Mouse (Mus musculus): ENCODE data around the gene Lpgat1.

Gene Lpgat1

GRCm38 (mm10) chr1:191736425-191736824 is 18.8 kb downstream of the Lpgat1 start:
- DNase-seq, result no peak

DNA sequence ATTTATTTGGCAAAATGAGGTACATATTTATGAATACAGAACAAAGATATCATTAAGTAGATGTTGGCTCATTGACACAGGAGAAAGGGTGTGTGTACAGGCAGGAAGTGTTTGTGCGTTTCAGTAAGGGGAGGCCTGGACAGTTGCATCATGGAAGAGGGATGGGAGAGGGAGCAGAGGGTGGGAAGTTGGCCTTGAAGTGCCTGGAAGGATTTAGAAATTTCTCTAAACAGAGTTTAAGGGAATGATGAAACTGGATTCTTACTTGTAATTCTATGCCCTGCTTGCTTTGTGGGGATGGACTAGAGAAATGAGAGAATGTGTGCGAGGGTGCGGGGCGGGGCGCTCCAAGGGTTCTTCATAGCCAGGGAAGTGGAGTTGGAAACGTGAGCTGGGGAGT is 20.2 kb downstream of the Lpgat1 start:
- DNase-seq, result no peak

DNA sequence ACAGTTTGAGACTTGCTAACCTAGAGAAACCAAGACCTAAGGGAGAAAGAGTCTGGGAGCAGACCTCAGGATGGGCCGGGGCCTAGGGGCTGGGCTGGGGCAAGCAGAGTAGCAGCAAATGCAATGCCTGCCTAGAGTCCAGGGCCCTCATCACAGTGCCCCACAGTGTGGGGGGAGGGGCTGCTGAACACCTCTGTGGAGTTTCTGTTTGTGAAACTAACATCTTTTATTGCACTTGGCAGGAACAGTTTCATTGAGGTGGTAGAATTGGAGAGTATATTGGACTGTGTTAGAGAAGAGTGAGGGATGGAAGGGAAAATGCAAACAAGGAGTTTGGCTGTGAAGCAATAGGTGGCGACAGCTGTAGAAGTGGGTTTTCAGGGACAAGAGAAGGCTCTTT is 21.1 kb downstream of the Lpgat1 start:
- DNase-seq, result no peak

- DNase-seq, result no peak
Observed at GRCm38 (mm10) chr1:191740587-191741361, 23.1 kb downstream of the Lpgat1 start.

DNA sequence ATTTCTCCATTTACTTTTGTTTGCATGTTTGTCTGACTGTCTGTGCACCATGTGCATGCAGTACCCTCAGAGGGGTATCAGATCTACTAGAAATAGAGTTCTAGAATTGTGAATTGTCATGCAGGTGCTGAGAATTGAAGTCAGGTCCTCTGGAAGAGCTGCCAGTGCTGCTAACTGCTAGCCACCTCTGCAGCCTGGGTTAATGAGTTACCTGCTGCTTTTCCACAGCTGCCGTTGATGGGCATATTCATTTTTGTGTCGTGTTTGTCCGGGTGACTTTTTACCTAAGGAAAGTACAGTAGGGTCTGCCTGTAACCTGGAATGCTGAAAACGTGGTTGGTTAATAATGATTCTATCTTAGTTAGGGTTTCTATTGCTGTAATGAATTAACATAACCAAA is 24.0 kb downstream of the Lpgat1 start:
- DNase-seq, result no peak

- no peak for DNase-seq
Observed at GRCm38 (mm10) chr1:191748431-191748830, 30.8 kb downstream of the Lpgat1 start.

DNA sequence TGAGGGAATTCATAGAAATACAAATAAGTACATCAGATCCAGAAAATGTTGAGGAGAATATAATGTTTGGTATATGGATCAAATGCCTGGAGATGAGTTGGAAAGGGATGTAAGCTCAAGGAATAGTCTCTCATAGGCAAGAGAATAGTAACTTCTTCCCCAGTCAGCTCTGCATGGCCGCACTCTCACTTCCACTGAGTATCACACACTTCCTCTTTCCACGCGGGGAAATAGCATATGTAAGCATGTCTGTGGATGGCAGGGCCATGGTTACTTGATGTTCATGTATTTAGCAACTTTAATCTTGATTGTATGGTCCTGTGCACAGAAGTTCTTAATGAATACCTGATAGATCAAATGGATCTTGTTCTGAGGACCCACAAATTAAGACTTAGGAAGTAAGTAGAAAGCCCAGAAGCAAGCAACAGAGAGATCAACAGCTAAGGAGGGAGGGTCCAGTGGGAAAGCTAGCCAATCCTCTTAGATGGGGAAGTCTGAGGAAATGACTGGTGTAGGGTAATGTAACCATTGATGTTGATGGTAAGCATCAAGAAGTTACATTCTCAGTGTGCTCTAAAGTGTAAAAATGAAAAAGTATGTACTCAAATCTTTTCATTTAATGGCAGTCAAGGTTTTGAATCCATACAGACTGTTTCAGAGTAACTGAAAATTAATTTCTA is 39.0 kb downstream of the Lpgat1 start:
- no peak for DNase-seq

GRCm38 (mm10) chr1:191774106-191774505 is 56.5 kb downstream of the Lpgat1 start:
- DNase-seq, result no peak

DNA sequence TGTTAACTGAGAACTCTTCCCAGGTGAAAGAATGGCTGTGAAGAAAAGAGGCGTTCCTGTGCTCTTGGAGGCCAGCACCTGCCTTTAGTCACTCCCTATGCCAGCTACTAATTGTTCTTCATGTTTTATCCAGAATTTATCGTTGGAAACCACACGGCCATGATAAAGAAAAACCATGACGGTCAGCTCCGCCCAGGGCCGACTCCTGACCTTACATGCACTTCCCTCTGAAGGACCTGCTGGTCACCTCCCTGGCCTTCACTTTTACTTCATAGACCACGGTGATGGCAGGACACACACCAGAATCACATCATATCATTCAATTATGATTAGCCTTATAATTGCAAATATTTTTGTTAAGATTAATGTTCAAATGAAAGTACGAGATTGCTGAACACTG is 57.5 kb downstream of the Lpgat1 start:
- DNase-seq, result no peak

DNA sequence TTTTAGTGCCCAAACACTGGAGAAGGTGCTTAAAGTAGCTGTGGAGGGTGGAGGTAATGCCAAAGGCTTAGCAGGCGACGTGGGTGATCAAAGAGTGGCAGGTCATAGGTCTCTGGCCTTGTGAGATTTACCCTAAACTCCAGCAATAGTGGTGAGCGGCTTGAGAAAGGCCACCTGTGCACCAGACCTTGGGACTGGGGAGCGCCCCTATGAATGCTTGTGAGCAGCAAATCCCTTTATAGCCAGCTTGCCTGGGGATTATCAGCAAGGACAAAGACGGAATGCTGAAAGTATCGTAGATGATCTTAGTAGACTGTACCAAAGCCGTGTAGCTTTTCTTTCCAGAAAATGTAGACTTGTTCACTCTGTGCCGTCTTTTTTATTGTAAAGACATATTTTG is 59.9 kb downstream of the Lpgat1 start:
- DNase-seq, result no peak

DNA sequence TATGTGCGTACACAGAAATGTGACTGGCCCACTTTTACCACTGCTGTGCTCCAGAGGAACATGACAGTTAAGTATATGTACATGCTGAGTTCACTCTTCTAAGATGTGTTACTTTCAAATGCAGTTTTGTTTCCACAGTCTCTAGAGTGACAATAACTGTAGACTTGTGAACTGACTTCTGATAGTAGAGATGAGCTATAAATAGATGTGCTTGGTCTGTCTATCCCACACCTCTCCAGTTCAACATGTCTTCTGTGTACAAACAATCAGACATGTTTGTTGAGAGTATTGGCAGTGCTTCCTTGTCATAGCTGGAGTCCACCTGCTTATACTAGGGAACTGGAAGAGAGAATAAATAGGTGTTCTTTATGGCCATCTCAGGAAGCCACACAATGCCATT is 62.8 kb downstream of the Lpgat1 start:
- no peak for DNase-seq

DNA sequence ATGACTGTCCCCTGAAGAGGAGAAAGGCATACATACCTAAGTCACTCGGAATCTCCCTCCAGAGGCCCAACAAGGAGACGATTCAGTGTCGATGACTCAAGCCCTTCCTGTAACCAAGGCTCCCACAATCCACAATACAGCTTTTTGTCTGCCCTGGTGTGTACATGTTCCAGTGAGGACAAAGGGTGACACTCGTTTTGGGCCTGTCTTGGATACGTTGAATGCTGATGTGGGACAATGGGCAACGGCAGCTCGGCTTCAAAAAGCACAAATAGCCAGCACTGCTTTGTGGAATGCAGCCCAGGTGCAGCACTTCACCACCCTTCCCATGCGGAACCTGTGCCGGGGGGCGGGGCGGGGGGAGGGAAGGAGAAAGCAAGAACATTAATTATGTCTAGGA is 67.5 kb downstream of the Lpgat1 start:
- no peak for DNase-seq

DNA sequence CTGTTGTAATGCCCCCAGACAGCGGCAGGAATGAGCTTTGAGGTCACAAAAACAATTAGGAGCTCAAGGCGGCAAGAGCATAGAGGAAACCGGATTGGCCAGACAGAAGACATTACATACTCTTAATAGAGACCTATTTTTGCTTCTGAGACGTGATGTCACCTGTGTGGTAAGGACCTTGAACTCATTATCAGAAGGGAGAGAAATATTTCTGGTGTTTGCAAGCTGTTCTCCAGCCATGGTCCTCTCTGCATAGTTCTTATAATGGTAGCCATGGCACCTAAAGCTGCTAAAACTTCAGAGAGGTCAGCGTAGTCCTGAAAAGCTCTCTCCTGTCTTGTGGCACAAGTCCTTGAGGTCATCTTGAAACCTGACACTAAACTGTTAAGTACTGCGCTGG is 68.6 kb downstream of the Lpgat1 start:
- no peak for DNase-seq

GRCm38 (mm10) chr1:191787379-191787778 is 69.7 kb downstream of the Lpgat1 start:
- no peak for DNase-seq

GRCm38 (mm10) chr1:191792991-191793390 is 75.4 kb downstream of the Lpgat1 start:
- DNase-seq, result no peak

GRCm38 (mm10) chr1:191793888-191794532 is 76.4 kb downstream of the Lpgat1 start:
- no peak for DNase-seq

DNA sequence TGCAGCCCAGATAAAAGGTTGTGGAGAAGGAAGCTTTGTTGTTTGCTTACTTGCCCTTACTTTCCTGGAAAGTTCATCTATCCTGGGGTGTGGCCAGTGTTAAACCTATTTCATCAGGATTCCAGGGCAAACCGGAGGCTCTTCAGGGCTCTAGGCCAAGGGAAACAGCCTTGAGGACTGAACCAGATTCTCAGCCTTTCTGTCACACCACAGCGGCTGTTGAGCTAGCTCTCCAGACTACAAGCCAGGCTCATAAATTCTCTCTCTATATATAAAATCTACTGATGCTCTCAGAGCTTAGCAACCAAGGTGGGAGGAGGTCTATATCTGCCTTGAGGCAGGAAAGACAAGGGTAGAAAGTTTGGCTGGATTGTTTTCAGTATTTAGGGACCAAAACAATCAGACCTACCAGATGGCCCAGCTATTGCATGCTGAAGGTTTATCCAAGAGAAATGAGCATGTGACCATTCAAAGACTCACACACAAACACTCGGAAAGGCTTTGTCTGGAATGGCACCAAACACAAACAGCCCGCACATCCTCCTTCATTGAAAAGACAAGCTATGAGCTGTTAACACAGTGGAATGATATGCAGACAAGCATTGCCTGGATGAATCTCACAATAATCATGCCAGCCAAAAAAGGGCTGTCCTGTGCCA is 78.7 kb downstream of the Lpgat1 start:
- no peak for DNase-seq

GRCm38 (mm10) chr1:191802093-191802819 is 84.6 kb downstream of the Lpgat1 start:
- DNase-seq, result no peak

DNA sequence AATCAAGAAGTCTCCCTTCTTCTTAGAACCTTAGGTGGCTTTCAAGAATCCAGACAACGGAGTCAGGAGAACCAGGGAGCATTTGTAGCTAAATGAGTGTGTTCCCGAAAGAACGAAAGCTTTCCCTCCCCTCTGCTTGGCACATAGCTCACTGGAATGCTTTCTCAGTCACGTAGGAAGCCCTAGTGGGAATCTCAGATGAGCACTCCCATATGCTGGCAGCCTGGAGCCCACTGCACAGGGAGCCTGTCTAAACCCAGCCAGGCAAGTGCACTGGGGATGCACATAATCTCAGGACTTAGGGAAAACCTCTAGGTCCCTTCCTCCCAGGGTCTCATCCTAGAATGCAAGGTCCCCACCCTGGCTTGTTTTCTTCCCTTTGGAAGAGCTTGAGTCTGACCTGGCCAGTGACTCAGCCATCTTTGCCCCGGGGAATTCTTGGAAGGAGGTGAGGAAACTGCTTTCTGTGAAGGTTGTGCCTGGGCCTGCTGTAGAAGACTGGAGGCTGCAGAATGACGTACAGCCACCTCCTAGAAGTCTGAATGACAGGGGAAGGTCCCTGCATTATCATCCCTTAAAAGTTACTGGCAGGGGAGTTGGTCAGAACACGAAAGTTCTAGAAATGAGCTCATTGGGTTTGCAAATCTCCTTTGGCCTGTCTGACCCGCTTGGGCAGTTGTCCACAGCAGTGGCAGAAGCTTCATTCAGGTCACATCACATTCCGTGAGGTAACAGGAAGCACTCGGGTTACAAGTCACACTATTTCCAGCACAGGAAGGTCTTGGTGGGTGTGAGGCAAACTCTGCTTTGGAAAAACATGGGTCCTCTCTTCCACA is 85.4 kb downstream of the Lpgat1 start:
- DNase-seq, result peak; percentile 58

- no peak for DNase-seq
Observed at GRCm38 (mm10) chr1:191804747-191805146, 87.1 kb downstream of the Lpgat1 start.

DNA sequence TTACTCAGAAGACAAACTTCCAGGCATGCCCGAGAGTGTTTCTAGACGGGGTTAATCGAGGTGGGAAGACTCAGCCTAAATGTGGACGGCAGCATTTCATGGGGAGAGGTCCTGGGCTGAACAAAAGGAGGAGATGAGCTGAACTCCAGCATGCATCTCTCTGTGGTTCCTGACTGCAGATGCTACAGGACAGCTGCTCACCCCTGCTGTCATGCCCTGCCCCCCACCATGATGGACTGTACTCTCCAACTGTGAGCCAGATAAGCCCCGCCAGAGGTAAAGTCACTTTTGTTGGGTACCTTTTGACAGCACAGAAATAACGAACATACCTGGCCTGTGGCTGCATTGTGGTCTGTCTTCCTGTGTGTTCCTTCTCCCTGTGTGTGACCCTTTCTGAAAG is 88.2 kb downstream of the Lpgat1 start:
- no peak for DNase-seq

DNA sequence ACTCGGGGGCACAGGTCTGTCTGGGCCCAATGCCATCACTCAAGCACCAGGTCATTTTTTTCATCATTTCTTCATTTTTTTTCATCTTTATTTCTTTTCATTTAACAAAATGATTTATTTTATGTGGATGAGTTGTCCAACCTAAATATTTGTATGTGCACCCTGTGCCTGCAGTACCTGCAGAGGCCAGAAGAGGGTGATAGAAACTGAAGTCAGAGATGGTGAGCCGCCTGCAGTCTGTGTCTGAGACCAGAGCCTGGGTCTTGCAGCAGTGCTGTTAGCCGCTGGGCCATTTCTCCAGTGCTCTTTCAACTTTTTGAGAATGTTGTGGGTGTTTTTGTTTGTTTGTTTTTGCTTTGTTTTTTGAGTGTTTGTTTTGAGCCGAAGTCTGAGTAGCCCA is 89.1 kb downstream of the Lpgat1 start:
- no peak for DNase-seq

Measured in right cerebral cortex, postnatal 25 days (tissue).